Mouse (Mus musculus): ENCODE results near the gene Gm20075.

DNA sequence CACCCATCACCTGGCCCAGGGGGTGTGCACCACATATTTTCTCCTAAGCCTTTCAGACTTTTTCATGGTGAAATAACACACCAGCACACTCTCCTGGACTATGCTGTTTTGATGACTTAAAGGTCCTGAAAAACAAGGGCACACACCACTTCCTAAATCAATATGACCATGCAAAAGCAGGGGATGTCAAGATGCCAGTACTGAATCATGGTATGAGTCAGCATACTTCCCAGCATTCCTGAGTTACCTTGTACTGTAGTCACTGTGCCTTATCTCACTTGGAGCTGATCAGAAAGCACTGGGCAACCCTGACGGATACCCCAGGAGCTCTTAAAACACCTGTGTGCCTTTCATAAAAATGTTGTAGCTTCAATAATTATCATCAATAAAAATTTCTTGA is 41.6 kb downstream of the Gm20075 start:
- TF ChIP-seq CTCF (IDR thresholded peaks at IDR 0.05; ENCODE audit: control insufficient read depth, insufficient read depth, low read length) (no peak), POLR2A (IDR thresholded peaks at IDR 0.05; ENCODE audit: borderline replicate concordance, control insufficient read depth, low read depth, low read length) (no peak)

All from bone marrow, adult 2 months (tissue).